Mouse (Mus musculus): ENCODE measurements around the gene Rxrb.

Gene Rxrb

DNA sequence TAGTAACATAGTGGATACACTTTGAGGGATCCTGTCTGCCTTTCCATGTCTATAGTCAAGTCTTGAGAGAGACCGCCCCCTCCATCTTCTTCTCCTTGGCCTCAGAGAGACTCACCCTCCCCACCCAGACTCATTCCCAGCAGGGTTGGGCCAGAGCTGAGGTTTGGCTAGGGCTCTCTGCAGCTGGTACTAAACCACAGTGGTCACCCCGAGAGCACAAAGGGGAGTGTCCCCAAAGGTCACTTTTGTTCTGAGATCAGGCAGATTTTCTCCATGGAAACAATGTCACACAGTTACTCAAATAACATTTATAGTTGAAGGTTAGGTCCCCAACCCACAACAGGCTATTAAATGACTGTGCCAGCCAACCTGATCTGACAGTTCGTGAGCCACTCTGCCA, 37.3 kb downstream of the Rxrb start:
- no peak for DNase-seq

DNA sequence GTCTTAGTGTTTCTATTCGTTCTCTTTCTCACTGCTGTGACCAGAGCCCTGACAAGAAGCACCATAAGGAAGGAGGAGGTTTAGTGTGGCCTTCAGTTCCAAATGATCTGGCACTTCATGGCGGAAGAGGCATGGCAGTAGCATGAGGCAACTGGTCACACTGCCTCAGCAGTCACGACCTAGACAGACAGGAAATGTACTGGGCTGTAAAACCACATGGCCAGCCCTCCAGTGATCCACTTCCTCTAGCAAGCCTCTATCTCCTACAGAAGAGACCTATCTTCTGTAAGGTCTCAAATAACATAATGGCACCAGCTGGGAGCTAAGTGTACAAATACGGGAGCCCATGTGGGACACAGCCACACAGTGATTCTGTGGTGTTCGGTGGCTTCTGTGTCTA, 40.5 kb downstream of the Rxrb start:
- DNase-seq, result no peak

DNA sequence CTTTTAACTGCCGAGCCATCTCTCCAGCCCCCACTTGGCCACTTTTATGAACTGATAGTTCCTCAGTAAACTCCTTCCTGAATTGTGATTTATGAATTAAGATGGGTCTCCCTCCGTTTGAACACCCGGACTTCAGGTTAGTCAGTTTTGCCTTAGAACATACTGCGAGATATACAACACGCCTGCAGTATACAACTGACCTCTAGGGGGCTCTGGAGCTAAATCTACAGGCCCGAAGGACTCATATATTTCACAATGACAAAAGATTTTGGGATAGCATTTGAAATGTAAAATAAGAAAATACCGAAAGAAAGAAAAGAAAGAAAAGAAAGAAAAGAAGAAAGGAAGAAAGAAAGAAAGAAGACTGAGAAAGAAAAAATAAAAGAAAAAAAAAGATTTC, 43.7 kb downstream of the Rxrb start:
- DNase-seq, result peak; percentile 64 to 78

DNA sequence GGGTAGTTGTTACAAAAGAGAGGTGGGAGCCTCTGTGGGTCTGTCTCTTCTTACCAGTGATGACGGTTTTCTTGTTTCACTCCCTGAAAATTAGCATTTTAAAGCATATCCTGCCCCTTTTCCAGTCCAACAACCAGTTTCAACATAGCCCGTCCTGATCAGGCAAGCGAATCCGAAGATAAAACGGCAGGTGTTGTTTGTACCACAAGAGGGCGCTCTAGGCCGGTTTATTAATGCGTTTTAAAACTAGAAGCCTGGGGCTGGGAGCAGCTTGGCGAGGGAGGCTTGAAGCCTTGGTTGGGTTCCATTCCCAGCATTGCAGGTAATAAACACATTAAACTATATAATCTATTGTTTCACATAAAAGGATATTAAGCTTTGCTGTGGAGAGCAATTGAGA, 45.9 kb downstream of the Rxrb start:
- peak; percentile 48 to 66 for DNase-seq

DNA sequence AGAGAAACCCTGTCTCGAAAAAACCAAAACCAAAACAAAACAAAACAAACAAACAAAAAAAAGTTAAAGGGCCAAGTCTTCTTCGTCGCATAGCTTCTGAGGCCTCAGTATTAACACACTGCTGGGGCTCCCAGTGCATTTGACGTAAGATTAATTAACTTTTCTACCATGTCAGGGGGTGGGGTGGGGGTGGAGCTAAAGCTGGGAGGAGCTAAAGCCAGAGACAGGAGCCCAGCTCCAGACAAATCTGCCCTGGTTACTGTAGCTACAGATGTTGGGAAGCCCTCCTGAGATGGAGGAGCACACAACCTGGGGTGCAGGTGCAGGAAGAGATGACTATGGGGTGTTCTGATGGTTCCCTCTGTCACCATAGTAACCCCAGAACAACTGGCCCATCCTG, 46.5 kb downstream of the Rxrb start:
- DNase-seq, result no peak

DNA sequence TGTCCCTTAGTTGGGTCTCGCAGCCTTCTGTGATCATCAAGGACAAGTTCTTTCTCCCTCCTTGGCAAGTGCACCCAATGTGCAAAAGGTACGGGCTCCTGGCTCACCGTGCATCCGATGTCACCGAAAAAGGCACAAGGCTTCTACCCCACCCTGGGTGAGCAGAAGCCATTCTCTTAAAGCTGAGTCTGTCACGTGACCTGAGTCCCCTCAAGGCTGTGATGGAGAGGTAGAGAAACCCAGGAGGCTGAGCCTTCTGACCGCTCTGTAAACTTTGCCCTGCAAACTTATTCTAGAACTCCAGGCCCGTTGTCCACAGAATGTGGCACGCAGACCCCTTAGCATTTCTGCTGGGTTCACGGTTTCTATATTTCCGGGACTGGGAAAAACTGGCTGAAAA, 47.4 kb downstream of the Rxrb start:
- DNase-seq, result no peak

DNA sequence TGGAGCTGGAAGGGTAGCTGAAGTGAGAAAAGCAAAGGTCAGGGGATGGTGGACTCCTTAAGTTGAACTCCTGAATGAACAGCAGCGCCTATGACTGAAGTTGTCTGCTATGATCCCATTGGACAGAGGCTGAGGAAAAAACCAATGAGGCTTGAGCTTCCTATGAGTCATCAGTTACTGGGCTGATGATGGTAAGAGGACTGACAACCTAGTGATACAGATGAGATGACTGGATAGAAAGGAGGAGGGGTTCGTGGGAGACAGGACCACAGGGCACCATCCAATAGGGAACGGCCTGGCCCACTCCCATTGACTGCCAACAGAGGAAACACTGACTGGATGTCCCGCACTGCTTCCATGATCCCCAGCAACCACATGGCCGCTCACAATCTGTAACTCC, 48.0 kb downstream of the Rxrb start:
- DNase-seq, result no peak

DNA sequence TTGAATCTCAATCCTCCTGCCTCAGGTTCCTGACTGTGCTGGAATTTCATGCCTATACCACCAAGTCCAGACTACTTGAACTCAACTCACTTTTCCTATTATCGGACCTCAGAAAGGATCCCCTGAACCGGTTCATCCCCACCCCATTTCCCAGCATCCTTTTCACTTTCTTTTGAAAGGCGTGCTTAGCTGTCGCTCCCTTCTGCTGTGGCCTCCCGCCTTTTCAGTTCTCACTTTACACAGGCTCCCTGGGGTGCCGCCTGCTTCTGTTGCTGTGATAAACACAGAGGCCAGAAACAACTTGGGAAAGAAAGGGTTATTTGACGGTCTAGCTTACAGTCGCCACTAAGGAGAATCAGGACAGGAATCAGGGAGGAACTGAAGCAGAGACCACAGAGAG, 51.5 kb downstream of the Rxrb start:
- no peak for DNase-seq

DNA sequence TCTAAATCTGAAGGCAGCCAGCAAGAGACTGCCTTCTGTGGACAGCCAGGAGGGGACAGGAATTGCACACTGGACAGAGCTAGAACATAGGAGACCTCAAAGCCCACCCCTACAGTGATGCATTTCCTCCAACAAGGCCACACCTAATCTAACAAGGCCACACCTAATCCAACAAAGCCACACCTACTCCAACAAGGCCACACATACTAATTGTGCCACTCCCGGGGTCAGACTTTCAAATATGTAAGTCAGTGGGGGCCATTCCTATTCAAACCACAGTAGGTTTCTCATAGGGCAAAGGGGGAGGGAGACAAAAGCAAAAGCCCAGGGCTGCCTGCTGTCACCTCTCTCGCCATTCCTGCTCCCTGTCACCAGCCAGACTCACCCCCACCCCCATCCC, 55.8 kb downstream of the Rxrb start:
- DNase-seq, result no peak

Data from thymus, postnatal 36 days (tissue).